Mouse (Mus musculus): ENCODE measurements around the gene Gpr87.

DNA sequence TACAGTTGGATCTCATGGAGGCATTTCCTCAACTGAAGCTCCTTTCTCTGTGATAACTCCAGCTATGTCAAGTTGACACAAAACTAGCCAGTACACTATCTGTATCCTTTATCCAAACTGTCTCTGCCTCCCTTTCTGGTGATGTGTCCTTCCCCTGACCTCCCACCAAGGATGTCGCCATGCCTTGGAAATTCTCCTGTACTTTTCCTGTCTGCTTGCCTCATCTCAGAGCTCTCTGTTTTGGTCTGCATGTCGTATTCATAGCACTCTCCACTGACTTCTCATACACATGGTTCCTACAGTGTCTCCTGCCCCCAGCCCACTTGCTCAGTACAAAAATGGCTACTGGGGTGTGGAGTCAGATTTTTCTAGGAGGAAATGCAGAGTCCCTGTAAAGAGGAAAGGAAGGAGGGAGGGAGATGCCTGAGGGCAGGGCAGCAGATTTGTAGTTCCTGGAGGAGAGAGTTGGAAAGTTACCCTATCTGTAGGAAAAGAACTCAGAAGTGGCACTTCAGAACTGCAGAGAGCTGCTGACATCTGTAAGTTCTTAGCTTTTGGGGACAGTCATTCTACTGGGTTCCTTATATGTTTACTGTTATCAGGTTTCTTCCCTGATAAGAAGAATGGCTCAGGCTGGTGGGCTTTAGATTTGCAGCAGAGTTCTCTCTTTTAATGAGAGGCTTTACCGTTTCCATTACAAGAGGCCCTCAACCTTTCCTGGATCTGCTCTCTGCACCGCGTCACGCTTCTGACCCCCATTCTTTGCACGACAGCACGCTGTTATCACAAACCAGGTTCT is 53.2 kb downstream of the Gpr87 start:
- no peak for TF ChIP-seq CTCF (IDR thresholded peaks at IDR 0.05; ENCODE audit: low read depth)
- no peak for TF ChIP-seq EP300 (optimal IDR thresholded peaks at IDR 0.05)
